ENCODE assay signal across 8 mouse cellular contexts in the genomic region with DNA sequence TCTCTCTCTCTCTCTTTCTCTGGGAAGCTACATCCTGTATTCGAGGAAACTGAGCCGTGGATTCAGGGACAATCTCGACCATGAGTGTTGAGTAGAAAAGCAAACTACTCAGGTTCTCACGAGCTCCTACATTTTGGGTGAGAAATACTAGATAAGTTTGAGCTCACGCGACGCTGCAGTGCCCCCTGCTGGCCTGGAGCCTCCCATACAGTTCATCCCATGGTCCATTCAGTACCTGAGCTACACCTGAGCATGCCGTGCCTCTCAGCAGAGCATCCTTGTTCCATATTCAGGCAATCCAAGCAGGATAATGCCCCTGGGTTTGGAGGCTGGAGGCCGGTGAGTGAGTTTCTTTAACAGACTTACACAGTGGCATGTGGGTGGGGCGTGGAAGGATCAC. TPM values are rescaled to one million over a fixed set of nuclear protein-coding genes. Genes with fewer than 3 reads are reported as not detected.
DNase-seq lines count a peak whose midpoint lies in the region; TF ChIP-seq lines count a peak whose summit lies in the region.

No protein-coding gene starts in this region.

- TF ChIP-seq RAD21 in MEL (IDR thresholded peaks at IDR 0.05; ENCODE audit: low read depth, low read length), result peak; percentile 84

- DNase-seq in B cell, adult 2 months, result peak; percentile 54 to 56
- DNase-seq in MEL (ENCODE audit: low read depth, low spot score), result peak; percentile 64
- DNase-seq in cerebellum, adult 9-10 months, result peak; percentile 82
- peak; percentile 44 for DNase-seq in gastrocnemius, adult 18-20 months (ENCODE audit: low spot score)
- peak; percentile 75 for DNase-seq in kidney, postnatal 14 days
- peak; percentile 55 for DNase-seq in lung, postnatal 25 days (ENCODE audit: low spot score)
- DNase-seq in right cerebral cortex, adult 2 months (ENCODE audit: low spot score in 2 of 2), result peak; percentile 68 to 72
- peak; percentile 77 for DNase-seq in urinary bladder, postnatal 14 days (ENCODE audit: low spot score)

- H3K4me3 ChIP-seq in MEL (ENCODE audit: control insufficient read depth in 1 of 2, insufficient read depth in 1 of 2, low read depth in 2 of 2, low read length in 2 of 2), result no peak overlapping the region

- no peaks in the 10 kb centered on the region for H3K79me2 ChIP-seq in MEL (ENCODE audit: control insufficient read depth, insufficient read depth, low read length, poor library complexity)

- no peak for TF ChIP-seq EP300 in MEL (IDR thresholded peaks at IDR 0.05; ENCODE audit: low read depth in 1 of 2, low read length in 2 of 2)

- peak; percentile 86 to 92 (median 88) for TF ChIP-seq CTCF in MEL (IDR thresholded peaks at IDR 0.05 in 2 of 3, conservative IDR thresholded peaks at IDR 0.05 in 1 of 3; ENCODE audit: control insufficient read depth in 1 of 3, insufficient read depth in 1 of 3, low read depth in 2 of 3, low read length in 3 of 3, poor library complexity in 1 of 3, severe bottlenecking in 1 of 3)

- no peak overlapping the region for H3K9ac ChIP-seq in MEL (ENCODE audit: control insufficient read depth, low read depth, low read length, poor library complexity, severe bottlenecking)

- TF ChIP-seq POLR2A in MEL (IDR thresholded peaks at IDR 0.05; ENCODE audit: control insufficient read depth in 1 of 2, insufficient read depth in 1 of 2, low read depth in 1 of 2, low read length in 2 of 2, poor library complexity in 1 of 2), result no peak

- H3K36me3 ChIP-seq in MEL (ENCODE audit: control insufficient read depth in 1 of 2, insufficient read depth in 2 of 2, low read length in 2 of 2), result no peaks in the 10 kb centered on the region; a peak in 1 of 4 replicates

- H3K9me3 ChIP-seq in MEL (replicated peaks; ENCODE audit: insufficient read depth, low read length), result no peaks in the 10 kb centered on the region

- no peaks in the 10 kb centered on the region for H3K4me1 ChIP-seq in MEL (ENCODE audit: control insufficient read depth in 1 of 2, insufficient read depth in 2 of 2, low read length in 2 of 2)

- H3K27ac ChIP-seq in MEL (ENCODE audit: control insufficient read depth, low read depth, low read length), result no peak overlapping the region

- no peaks in the 10 kb centered on the region; a peak in 1 of 4 replicates for H3K27me3 ChIP-seq in MEL (ENCODE audit: control insufficient read depth in 1 of 2, insufficient read depth in 2 of 2, low read length in 2 of 2)

TF ChIP-seq in MEL, 35 proteins besides CTCF, POLR2A, EP300 and RAD21:
- TF ChIP-seq SMC3 (IDR thresholded peaks at IDR 0.05; ENCODE audit: low read depth, low read length), result peak; percentile 86
- peak; percentile 71 for TF ChIP-seq ZC3H11A (IDR thresholded peaks at IDR 0.05; ENCODE audit: low read depth, low read length)
- no peak for TF ChIP-seq UBTF (IDR thresholded peaks at IDR 0.05; ENCODE audit: borderline replicate concordance, insufficient read depth, low read depth, low read length)

RNA-seq across cellular contexts. Expression of gene Lysmd4, which starts 22.9 kb away (rescaled TPM):
- 5.0 and 5.2 TPM in 2 replicates for total RNA-seq in MEL (2012; rRNA removed)
- 1 to 10 TPM in 1 of 2 experiments, not detected in 1; 7.9 TPM for polyA plus RNA-seq in MEL (2012; ENCODE audit: insufficient read depth in 1 of 2, insufficient read length in 2 of 2, low read depth in 1 of 2, low replicate concordance in 2 of 2, missing spikeins in 1 of 2)
- total RNA-seq in gastrocnemius, adult 18-20 months (2021), result 1 to 10 TPM; 7.0 to 7.8 TPM
